Mouse (Mus musculus) megakaryocyte-erythroid progenitor cell, adult 5 weeks (primary cell): ENCODE results near the gene Gm42674. TPM values are rescaled to one million over a fixed set of nuclear protein-coding genes. Genes with fewer than 3 reads are reported as not detected.

Experiments
- polyA plus RNA-seq: library from polyadenylated mRNA; stranded (reverse); fragments of >175 nt; gene quantifications from 2 replicates; pipeline ENCODE4 v1.2.3, GENCODE M21; 2012

Gene Gm42674
- not detected in 2 replicates for polyA plus RNA-seq

DNA sequence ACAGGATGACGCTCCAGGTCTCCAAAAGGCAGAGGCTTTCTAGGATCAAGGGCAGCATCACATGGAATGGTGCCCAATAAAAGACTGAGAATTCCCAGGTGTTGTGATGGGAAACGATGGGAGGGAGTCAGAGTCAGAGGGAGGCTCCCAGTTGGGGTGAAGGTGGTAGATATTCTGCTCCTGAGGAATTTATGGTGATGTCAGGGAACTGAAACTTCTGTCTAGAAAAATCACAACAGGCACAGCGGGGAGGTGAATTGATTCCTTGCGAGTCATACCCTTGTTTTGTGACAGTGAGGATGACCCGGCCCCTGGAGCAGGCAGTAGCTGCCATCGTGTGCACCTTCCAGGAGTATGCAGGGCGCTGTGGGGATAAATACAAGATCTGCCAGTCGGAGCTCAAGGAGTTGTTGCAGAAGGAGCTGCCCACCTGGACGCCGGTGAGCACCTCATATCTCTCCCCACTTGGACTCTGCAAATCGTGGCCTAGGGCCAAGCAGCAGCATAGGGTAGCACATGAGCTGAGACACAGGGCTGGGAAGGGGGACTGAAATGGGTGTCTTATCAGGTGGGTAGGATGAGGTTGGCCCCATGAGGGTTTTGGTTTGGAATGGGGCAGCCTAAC is at the start of gene Gm42674:
TSS of gene Gm42674 (plus strand) at position 419 of the 625 bp plus-strand sequence.

DNA sequence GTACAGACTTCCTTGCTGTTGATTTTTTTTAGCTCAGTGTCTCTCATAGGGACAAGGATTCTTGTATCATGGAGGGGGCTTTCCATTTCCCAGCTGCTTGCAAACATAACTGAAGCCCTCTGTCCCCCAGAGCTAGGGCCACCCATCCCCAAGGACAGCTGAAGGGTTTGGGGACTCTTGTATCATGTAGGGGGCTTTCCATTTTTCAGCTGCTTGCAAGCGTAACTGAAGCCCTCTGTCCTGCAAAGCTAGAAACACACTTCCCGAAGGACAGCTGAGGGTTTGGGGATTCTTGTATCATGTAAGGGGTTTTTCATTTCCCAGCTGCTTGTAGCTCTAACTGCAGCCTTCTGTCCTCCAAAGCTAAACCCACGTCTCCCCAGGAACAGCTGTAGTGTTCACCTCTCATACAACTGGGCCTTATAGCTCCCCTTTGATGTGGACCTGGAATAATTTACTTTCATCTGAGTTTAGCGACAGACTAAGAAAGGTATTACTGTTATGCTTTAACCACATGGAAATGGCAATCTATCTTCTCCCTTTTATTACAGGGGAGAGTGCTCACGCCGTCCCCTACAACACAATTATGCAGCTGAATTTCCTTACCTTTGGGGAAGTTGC is 41.6 kb upstream of the Gm42674 start, which contains the start of gene S100a3:
TSS of gene S100a3 (plus strand) at position 571 of the 621 bp plus-strand sequence.

DNA sequence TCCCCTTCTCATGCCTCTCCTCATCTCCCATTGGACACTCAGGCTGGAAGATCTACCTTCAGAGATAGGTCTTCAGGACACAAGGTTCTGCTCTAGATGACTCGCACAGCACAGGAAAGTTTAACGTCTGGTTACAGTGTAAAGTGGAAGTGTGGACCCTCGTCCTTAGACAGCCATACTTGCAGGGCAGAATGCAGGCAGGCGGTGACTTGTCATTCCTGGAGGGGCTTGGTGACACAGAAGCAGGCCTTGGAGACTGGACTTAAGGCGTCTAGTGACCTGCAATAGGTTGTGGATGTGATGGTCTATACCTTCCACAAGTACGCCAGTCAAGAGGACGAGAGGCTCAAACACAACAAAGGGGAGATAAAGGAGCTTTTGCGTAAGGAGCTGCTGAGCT is 11.8 kb upstream of the Gm42674 start, which contains the start of gene S100a2:
TSS of gene S100a2 (plus strand) at position 301 of the 400 bp plus-strand sequence.

DNA sequence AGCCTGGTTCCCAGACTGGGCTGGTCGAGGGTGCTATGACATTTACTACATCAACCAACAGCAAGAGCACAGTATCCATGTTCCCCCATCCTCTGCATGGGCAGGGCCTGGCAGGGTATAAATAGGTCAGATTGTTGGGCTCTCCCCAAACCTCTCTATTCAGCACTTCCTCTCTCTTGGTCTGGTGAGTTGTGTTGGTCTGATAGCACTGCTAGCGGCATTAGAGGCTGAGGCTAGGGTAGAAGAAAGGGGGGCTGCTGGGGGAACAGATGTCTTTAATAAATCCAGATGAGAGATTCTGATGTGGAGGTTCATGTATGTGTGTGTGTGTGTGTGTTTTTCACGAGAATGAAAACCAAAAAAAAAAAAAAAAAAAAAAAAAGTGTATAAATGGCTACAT is 1.9 kb downstream of the Gm42674 start, which contains the start of gene S100a4:
TSS of gene S100a4 (plus strand) at position 149 of the 400 bp plus-strand sequence.

DNA sequence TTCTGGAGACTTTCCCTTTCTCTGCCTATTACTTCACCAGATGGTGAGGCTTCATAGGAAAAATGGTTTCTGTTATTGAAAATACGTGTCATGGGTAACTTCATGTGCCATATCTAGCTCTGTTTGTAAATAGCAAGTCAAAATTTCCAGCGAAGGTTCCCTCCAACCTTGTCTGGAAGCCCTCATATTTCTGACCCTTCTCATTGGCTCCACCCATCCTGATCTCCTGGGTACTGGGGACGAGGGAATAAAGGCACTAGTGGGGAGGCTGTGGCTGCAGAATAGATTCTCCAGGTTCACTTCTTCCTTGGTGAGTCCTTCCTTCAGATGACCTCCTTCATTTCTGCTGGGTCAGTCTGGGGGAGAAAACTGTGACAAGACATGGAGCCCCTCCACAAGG is 6.5 kb downstream of the Gm42674 start, which contains the start of gene S100a5:
TSS of gene S100a5 (plus strand) at position 301 of the 400 bp plus-strand sequence.

DNA sequence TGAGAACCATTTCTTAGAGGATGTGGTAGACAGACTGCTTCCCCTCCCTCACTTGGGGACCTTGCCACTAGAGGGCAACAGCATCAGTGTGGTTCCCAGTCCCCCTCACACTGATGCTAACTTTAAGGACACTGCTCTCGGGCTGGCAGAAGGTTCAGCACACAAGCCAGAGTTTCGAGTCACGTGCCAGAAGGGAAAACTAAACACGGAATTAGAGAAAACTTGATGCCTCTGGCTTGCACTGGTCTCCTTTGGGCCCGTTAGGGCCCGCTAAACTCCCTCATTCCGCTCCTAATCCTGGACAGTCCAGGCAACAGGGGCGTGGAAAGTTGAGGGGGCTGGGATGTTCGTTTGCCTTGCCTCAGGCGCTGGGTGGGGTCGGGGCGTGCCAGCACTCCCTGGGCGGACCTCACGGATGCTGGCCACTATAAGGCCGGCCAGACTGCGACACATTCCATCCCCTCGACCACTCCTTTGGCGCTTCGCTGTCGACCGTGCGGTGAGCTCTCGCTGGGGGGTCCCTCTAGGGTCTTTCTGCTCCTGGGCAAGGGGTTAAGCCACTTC is 11.1 kb downstream of the Gm42674 start, which contains the start of gene S100a6:
TSS of gene S100a6 (plus strand) at position 155 of the 564 bp plus-strand sequence.

DNA sequence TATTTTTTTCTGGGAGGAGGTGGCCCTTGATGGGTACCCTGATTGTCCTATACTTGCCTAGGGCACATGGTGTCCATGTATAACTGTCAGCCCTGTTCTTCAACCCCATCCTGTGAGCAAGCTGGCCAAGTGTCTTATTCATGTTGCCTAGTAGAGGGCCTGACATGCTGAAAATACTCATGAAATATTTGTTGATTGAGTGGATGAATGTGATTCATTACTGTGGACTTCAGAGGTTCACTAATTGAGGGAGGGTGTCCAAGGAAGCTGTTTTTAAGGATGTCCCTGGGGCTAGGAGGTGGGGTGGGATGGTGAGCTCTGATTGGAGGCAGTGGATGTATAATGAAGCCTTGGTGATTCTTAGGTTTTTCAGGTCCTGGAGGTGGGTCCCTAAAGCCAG is 52.0 kb downstream of the Gm42674 start, which contains the start of gene S100a7a:
TSS of gene S100a7a (plus strand) at position 301 of the 400 bp plus-strand sequence.

Other genes with a start within 250 kb of the Gm42674 start
- 3.5 TPM in 2 replicates for gene Slc27a3, start 212.0 kb upstream of the Gm42674 start, polyA plus RNA-seq
- gene Ints3, start 168.3 kb upstream of the Gm42674 start, polyA plus RNA-seq: 24.4 and 25.8 TPM in 2 replicates
- 0.57 and 1.1 TPM in 2 replicates for gene Npr1, start 136.0 kb upstream of the Gm42674 start, polyA plus RNA-seq
- 17.1 and 20.8 TPM in 2 replicates for gene Ilf2, start 125.8 kb upstream of the Gm42674 start, polyA plus RNA-seq
- 4.0 and 5.0 TPM in 2 replicates for gene Snapin, start 110.9 kb upstream of the Gm42674 start, polyA plus RNA-seq
- gene Chtop, start 92.4 kb upstream of the Gm42674 start, polyA plus RNA-seq: 90.2 and 101 TPM in 2 replicates
- gene S100a1, start 87.5 kb upstream of the Gm42674 start, polyA plus RNA-seq: 13.4 and 15.3 TPM in 2 replicates
- 13.6 and 14.3 TPM in 2 replicates for gene S100a13, start 87.5 kb upstream of the Gm42674 start, polyA plus RNA-seq
- 0.27 and 0.37 TPM in 2 replicates for gene S100a14, start 75.0 kb upstream of the Gm42674 start, polyA plus RNA-seq
- not detected in 2 replicates for gene S100a16, start 64.7 kb upstream of the Gm42674 start, polyA plus RNA-seq
- gene S100a3, start 41.3 kb upstream of the Gm42674 start, polyA plus RNA-seq: not detected in 2 replicates
- not detected in 2 replicates for gene S100a2, start 11.7 kb upstream of the Gm42674 start, polyA plus RNA-seq
- gene S100a4, start 1.9 kb downstream of the Gm42674 start, polyA plus RNA-seq: 2.6 and 3.5 TPM in 2 replicates
- gene S100a5, start 6.6 kb downstream of the Gm42674 start, polyA plus RNA-seq: not detected in 2 replicates
- 3.3 and 8.6 TPM in 2 replicates for gene S100a6, start 11.0 kb downstream of the Gm42674 start, polyA plus RNA-seq
- 0.09 TPM in 1 of 2 replicates, not detected in the other for gene S100a7a, start 52.1 kb downstream of the Gm42674 start, polyA plus RNA-seq
- gene S100a8, start 67.1 kb downstream of the Gm42674 start, polyA plus RNA-seq: 105 and 115 TPM in 2 replicates
- gene S100a9, start 93.8 kb downstream of the Gm42674 start, polyA plus RNA-seq: 311 and 336 TPM in 2 replicates
- gene Pglyrp4, start 125.0 kb downstream of the Gm42674 start, polyA plus RNA-seq: not detected in 2 replicates
- gene Gm5849, start 176.0 kb downstream of the Gm42674 start, polyA plus RNA-seq: not detected in 2 replicates